Mouse (Mus musculus) left cerebral cortex, adult 11 months (tissue): ENCODE measurements around the gene Iqgap2.

Experiments
- DNase-seq: peaks from one replicate; pipeline ENCODE4 v3.0.0; 2022; ENCODE audit warnings: low spot score

Gene Iqgap2

DNA sequence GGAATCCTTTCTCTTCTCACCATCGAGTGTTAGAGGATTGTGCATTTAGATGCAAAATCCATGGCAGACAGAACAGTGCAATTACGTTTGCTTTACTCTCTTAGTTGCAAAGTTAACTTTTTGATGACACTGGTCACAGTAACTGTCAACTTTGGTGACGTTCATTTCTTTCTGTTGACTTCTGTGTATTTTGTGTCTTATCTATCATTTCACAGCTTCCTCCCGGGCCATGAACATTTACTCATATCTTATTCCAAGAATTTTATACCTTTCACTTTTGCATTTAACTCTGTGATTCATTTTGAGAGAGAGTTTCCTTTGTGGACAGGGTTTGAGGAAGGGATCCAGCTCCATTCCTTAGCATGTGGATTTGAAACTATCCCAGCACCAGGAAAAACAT lies 238.0 kb downstream of the Iqgap2 start:
- DNase-seq: no peak

DNA sequence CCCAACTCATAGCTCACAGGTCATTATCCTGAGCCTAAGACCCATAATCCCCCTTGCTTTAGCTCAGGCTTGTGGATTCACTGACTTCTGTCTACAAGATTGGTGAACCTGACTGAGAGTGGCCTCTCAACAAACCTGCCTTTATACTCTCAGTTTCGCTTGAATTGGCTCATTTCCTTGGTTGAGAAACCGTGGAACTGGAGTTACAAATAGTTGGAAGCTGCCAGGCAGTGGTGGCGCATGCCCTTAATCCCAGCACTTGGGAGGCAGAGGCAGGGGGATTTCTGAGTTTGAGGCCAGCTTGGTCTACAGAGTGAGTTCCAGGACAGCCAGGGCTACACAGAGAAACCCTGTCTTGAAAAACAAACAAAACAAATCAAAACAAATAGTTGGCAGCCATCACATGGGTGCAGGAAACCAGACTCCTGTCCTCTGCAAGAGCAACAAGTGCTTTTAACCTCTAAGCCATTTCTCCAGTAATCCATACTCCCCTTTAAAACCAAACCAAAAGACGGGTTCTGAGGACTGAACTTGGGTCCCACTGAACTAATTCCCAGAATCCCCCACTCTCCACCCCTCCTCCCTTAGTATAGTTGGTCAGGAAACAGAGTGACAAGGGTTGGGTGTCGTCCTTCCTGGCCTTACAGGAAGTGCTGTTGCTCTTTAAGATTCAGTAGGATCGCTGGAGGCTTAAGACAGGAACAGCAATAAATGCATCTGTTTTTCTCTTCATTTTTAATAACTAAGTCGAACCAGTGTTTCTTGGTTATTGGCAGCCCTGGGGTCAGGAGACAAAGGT lies 239.7 kb downstream of the Iqgap2 start:
- no peak for DNase-seq

DNA sequence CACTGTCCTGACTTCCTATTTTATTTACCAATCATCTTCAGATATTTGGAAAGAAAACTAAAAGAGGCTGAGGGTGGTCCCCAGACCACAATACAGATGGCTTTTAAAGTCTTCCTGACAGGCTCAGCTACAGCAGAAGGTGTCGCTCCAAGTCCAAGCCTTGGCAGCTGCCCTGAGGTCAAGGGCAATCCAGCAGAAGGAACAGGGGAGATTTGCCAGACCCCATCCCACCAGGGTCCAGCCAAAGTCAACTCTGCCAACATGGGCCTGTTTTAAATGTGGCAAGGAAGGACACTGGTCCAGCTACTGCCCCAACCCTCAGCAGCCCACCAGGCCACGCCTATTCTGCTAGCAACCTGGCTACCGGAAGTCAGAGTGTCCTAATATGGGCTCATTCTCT lies 241.8 kb downstream of the Iqgap2 start:
- DNase-seq: no peak

DNA sequence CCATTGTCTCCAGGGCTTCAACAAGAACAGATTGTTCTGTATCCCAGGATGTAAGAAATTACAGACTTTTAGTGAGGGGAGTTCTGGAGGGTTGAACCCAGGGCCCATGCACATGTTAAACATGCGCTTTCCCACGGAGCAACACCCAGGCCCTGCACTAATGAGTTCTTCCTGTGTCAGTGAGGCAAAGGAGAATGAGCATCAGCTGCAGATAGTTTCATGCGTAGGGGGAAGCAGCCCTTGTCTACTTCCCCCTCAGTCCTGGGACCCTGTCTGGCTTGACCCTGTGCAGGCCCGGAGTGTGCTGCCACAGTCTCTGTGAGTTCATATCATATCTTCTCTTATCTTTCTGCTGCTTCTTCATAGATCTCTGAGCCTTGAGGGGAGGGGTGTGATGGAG lies 244.5 kb downstream of the Iqgap2 start:
- DNase-seq: no peak

DNA sequence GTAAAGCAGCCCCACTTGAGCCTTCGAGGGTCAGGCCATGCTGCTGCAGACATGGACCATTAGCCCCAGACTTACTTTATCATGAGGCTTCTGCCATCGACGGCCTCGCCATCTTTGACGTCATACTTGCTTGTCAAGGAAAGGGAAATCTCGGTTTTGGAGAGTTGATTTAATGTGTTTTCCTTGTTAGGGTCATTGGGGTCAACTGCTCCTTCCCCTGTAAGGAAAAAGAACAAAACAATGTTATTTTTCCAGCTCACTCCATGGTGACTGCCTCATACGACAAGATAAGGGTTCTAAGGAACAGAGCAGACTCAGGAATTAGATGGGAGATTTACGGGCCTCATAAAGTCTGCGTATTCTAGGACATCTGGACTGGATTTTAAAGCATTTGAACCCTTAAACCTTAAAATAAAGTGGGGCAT lies 245.0 kb downstream of the Iqgap2 start:
- DNase-seq: no peak

DNA sequence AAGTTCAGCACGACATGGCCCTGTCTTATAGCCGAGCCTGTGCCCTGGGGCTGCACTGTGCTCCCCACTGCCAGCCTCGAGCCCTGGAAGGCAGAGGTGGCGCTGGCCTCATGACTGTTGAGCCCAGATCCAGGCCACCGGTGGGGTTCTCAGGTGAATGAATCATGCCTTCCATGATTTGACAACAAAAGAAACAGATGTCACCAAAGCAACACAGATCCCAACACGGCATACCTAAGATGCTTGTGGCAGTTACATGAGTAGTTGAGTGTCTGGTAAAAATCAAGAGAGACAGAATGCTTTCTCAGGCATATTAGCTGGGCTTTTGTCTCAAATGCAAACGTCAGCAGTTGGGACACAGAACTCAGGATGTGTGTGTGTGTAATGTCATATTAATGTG lies 248.0 kb downstream of the Iqgap2 start:
- DNase-seq: no peak

DNA sequence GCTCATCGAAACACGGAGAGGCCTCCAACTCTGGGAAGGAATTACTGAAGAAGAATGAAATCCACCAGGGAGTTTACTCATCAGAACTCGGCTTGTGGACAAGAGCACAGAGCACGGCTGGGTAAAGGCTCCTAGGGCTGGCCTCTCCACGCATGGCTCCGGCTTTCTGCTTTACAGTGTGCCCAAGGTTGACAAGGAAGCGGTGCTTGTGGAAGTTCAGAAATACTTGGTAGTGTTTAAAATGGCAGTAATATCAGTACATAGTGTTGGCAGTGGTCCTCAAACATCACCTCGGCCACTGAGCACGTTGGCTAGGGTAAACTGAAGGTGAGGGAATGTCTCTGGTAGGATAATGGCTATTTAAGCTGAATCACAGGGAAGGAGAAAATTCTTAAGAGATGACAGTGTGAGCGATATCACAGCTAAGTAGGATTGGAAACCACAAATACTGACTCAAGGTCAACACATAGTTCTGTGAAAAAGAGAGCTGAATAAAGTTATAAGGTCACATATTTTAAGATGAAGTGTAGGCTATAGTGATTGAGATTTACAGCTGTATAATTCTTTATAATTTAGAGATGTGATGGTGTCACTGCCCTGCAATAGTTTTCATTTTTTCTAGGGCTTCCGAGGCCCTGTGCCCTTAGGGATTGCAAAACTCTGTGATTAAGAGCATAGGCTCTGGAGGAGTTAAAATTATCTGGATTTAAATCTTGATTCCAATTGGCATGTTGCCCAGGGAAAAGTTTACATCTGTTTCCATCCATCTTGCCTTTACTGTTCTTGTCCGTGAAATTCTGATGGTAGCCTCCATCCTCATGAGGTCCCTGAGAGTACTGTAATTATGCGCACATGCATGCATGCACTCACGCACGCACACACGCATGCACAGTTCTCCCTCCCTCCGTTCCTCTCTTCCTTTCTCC lies 250.4 kb downstream of the Iqgap2 start:
- DNase-seq: no peak

DNA sequence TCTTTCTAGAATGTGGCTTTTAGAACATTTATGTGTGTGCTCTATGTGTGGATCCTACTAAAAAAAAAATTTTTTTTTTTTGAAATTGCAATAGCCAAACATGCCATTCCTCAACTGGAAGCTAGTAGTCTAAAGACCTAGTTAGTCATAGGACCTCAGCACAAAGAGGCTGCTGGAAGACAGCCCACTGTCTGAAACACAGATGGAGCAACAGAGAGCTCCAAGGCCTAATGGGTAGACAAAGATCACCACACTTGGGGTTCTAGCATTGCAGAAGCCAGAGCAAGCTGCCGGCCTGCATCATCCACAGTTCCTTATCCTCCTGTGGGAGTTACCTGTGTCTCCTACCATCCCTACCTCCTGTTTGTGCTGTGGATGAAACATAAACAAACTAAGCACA lies 251.3 kb downstream of the Iqgap2 start:
- DNase-seq: no peak

DNA sequence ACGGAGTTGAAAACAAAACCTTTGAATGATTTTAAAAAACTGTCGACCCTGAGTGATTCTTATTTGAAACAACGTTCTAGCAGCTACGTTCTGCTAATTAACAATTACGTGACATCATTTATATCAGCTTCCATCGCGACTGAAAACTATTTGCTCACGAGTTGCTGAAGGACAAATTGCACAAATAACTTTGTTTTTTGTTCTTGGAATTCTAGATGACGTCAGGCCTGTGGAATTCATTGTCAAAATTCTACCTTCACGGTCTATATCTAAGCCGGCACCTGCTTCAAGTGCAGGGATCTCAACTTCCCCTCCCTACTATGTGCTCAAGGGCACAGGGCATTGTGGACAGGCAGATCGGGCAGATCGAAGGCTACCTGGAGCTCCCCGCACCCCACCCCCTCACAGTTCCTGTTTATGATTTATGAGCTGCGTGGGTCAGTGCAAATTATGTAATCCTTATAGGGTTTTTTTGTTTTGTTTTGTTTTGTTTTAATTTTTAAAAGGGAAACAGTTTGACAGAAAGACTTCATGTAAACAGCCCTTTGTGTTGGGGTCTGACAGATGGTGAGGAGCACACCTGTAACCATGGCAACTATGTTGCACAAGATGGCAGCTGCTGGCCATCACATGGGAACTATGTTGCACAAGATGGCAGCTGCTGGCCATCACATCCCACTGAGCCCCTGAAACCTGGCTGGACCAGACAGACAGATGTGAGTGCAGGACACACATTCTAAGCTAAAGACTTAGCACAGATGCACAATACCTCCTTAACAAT lies 252.2 kb downstream of the Iqgap2 start:
- no peak for DNase-seq

DNA sequence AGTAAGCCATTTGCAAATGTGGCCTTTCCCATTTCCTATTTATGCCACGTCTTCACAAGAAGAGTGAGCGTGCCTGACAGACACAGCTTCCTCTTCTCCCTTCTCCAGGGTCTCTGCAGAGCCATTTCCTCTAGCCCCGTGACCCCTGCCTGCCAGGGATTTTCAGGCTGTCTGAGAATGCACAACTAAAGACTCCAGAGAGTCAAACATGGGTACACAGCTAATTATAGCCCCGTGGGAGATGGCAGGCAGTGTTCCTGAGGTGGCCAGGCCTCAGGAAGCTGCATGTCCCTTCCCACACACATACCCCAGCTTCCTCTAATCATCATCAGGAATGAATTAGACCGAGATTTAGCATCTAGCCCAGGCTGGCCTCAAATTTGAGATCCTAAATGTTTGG lies 252.8 kb downstream of the Iqgap2 start:
- DNase-seq: no peak

DNA sequence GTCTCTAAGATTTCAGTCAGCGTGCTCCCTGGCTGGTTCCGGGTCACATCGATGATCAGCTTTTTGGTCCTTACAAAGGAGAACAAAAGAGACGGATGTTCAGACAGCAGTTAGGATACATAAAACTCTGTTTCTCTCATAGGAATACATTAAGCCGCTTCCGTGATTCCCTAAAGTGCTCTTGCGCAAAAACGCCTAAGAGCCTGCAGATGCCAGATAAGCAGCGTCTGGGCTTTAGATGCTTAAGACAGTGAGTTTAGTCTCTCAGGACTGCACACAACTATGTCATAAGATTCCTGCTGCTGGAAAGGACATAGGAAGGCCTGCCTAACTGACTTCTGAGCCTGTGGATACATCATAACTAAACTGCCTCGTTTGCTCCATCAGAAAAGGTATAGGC lies 254.0 kb downstream of the Iqgap2 start:
- DNase-seq: no peak

DNA sequence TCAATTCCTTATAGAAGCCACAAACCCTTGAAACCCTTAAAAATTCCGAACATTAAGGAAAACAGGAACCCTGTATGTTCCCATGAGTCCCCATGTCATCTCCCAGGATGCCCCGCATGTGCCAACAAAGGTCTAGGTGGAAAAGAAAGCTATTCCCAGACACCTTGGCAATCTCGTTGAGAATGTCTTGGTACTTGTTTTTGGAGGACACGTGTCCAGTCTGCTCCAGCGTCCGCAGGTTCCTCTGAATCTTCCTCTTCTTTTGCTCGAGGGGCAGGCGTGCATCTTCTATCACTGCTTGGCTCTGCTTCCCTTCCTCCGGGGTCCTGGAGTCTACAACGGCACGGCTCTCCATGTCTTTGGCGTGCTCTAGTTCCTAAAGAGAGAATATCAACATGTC lies 256.4 kb downstream of the Iqgap2 start:
- DNase-seq: no peak

DNA sequence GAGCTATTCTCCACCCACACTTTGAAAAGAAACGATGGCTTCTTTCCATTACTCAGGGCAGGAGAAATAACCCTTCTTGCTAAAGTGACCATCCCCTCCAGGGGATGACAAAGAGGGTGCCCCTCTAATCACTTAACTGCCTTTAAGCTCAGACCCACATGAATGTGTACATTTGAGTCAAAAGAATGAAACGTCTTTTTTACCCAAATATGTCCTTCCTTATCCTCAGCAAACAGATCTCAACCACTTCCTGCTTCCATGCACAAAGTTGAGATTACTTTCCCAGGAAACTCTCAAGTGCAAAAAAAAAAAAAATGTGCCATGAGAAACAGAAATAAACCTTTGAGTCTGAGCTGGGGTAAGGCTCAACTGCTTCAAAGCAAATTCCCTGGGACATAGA lies 257.3 kb downstream of the Iqgap2 start:
- DNase-seq: no peak

DNA sequence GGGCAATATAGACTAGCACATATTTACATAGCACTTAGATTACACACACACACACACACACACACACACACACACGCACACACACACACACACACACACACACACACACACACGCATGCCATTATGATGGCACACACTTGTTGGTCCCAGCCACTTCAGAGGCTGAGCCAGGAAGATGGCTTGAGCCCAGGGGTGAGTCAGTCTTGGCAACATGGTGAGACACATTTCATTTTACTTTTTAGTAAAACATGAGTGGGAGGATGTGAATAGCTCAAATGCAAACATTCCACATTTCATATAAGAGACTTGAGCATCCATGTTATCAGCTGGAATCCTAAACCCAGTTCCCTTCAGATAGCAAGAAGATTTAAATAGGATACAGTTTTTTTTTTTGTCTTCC lies 258.3 kb downstream of the Iqgap2 start:
- DNase-seq: no peak

DNA sequence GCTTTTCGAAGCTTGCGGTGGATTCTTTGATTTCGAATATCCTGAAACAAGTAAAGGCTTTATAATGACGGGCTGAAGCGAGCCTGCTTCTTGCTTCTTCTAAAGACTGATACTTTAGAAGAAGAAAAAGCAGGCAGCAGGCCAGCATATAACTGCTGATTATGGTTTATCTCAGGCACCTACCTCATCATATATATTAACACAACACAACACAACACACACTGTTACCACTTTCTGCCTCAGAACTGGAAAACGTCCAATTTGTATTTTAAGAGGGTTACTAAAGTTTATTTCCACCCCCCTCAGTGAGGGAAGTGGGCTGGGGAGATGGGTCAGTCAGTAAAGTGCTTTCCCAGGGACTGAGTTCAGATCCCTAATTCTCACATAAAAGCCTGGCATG lies 259.6 kb downstream of the Iqgap2 start:
- DNase-seq: no peak

DNA sequence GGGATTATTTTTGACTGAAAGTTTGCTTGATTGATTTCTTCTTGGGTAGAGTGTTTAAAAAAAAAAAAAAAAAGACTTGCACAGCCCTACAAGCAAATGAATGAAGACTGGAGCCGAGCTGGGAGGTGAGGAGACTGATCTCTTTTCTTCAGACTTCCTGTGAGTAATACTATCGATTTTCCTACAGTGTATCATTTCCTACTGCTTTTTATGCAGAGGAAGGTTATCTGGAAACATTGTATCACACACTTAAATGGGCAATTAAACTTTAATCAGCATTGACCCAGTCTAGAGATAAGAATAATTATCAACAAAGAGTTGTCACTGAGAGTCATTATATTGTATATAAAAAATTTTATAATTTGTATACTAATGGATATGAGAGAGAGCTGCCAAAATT lies 261.0 kb downstream of the Iqgap2 start:
- no peak for DNase-seq

DNA sequence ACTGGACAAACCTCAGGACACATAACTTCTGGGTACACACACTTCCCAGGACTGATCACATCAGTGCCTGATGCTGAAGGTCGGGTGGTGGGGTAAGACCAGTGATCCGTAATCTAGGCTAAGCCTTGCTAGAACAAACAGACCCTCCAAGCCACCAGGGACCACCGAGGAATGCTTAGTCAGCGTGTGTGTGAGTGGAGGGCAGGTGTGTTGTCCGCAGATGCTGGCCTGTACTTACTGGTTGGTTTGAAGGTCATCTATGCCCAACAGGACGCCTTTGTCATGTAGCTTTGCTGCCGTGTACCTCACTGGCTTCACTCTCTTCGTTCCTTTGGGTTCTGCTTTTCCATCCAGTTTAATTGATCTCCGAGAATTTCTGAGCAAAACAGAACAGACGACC lies 262.0 kb downstream of the Iqgap2 start:
- DNase-seq: no peak

DNA sequence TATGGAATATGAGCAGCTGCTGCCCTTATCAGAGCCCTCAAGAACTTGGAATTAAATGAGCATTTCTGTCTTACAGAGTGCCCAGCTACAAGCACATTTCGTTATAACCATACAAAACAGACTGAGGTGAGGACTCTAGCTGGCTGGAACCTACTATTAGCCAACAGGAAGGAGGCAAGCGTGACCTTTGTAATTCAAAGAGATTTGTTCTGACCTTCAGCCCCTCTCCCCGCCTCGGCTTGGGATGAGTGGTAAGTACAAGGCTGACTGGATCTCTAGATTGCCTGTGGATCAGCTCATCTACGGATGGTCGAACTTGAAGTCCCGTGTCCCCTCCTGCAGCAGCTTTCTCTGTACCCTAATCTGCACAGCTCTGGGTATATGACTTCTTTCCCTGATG lies 265.0 kb downstream of the Iqgap2 start:
- DNase-seq: no peak

DNA sequence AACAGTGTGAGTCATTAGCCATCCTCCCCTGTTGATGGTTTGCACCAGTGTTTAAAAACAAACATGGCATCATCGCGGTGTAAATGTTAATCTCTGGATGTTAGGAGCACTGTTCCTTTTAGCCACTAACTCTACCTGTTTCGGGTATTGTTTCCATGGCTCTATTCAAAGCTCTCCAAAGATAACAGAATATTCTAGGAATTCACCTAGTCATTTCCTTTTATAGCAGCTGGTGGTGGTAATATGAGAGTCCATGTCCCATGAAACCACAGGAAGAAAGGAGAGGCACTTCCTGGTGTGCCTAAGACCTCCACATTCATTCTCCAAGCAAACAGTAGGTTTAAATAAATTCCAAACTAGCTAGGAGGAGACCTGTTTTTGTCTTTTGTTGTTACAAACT lies 268.7 kb downstream of the Iqgap2 start:
- no peak for DNase-seq

DNA sequence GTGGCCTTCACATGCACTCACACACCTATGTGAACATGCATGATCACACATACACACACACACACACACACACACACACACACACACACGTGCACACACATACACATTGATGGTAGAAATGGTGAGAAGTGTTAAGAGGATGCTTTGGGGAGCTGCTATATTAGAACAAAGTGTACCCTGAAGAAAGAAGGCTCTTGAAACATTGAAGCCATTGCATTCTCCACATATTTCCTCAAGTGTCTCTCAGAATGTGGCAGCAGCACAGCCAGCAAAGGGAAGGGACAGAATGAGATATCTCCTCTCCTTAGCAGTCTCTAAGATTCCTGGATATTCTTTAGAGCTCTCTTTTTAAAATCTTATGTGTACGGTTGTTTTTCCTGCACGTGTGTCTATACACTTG lies 270.2 kb downstream of the Iqgap2 start:
- DNase-seq: no peak

DNA sequence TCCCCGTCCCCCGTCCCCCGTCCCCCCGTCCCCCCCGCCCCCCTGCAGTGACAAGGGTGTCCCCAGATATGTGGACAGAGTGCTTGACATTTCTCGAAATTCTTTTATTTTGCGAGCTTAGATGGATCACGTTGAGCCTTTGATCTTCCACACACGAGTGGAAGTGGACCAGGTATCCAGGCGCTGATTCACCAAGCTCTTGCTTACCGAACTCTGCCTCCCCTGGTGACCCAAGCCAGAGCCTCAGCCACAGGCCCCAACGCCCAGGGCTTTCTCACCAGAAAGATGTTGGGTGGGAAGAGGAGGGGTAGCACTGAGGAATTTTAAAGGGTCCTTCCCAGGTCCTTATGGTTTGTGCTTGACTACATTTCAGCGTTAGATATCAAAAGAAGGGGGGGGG lies 272.9 kb downstream of the Iqgap2 start:
- no peak for DNase-seq

DNA sequence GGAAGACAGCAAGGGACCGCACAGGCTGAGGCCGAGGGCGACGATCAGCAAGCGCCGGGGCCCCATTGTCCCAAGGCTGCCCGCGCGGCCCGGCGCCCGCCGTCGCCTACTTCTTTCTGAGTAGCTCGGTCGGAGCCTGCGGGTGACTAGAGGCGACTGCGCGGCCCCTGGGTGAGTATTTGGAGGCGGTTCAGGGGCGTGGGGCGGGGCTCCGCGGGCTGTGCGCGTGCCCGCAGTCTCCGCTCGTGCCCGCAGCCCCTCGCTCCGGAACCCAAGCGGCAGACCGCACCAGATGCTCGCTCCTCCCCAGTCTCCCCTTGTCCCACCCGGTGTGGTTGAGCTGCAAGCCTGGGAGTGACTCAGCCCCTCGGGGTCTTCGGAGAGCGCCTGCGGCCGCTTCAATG lies 273.4 kb downstream of the Iqgap2 start, which contains the start of gene F2r:
TSS of gene F2r (minus strand) at position 179 of the 404 bp plus-strand sequence.
- peak; percentile 17 for DNase-seq
